Mouse (Mus musculus) bone marrow, adult 2 months (tissue): ENCODE measurements around the gene Arhgef11. TPM values are rescaled to one million over a fixed set of nuclear protein-coding genes. Genes with fewer than 3 reads are reported as not detected.
A peak's percentile ranks its signal among the peaks of the same experiment; 100 is the strongest.

ENCODE experiments used
- H3K27ac ChIP-seq: fragments of 200-500 bp; 2 replicates; pipeline ENCODE4 v1.5.1; 2012; ENCODE audit warnings: low read depth, mild to moderate bottlenecking, control low read depth, inconsistent platforms, low read length; ENCODE audit not compliant: control insufficient read depth, poor library complexity, insufficient read depth
- H3K4me1 ChIP-seq: fragments of 200-500 bp; 2 replicates; pipeline ENCODE4 v1.6.1; 2011; ENCODE audit warnings: low read length; ENCODE audit not compliant: control insufficient read depth, insufficient read depth
- H3K4me3 ChIP-seq: fragments of 200-500 bp; replicated peaks from 2 replicates; pipeline ENCODE3; 2011; ENCODE audit warnings: mild to moderate bottlenecking, low read depth, low read length, control low read depth; ENCODE audit not compliant: control insufficient read depth
- CTCF ChIP-seq: fragments of 200-500 bp; IDR thresholded peaks from 2 replicates; pipeline ENCODE4 v1.5.1; 2011; ENCODE audit warnings: low read length, control low read depth; ENCODE audit not compliant: control insufficient read depth, insufficient read depth
- POLR2A ChIP-seq: fragments of 200-500 bp; IDR thresholded peaks from 2 replicates; pipeline ENCODE4 v1.6.1; 2011; ENCODE audit warnings: low read depth, mild to moderate bottlenecking, control low read depth, low read length, borderline replicate concordance; ENCODE audit not compliant: control insufficient read depth
- WGBS: fragments of 180-500 bp; shearing (Covaris S2); methylation state at CpG from one replicate; pipeline ENCODE4 v1.1.7; 2018; 5-methylcytosine and 5-hydroxymethylcytosine counted together
- polyA plus RNA-seq: library from polyadenylated mRNA; stranded (reverse); fragments of >200 nt; gene quantifications from 2 replicates; pipeline ENCODE4 v1.2.4, GENCODE M21; 2011; ENCODE audit warnings: low replicate concordance; ENCODE audit not compliant: missing spikeins, insufficient read depth, insufficient read length

Arhgef11 gene
- polyA plus RNA-seq, 1 experiment, result 4.5 TPM

- peak overlapping the region; percentile 41 for H3K27ac ChIP-seq
- H3K4me3 ChIP-seq, result peak overlapping the region; percentile 45
- TF ChIP-seq CTCF (no peak), POLR2A (no peak)
- H3K4me1 ChIP-seq, result peaks cover 4% of the 10 kb centered on the region
- WGBS, result 10% methylated on average over 6 of the region's 6 CpGs
Measured at GRCm38 (mm10) chr3:87768431-87768830, 151.1 kb downstream of the Arhgef11 start.

GRCm38 (mm10) chr3:87768844-87769243 is 151.5 kb downstream of the Arhgef11 start:
- peak overlapping the region; percentile 45 for H3K4me3 ChIP-seq
- peak overlapping the region; percentile 41 for H3K27ac ChIP-seq
- 1% methylated on average over 37 of the region's 37 CpGs for WGBS
- TF ChIP-seq POLR2A, result peak; percentile 54; the same call in 1 of the 2 replicates
- peak; percentile 67 for TF ChIP-seq CTCF
- peaks cover 4% of the 10 kb centered on the region for H3K4me1 ChIP-seq

- peaks cover 4% of the 10 kb centered on the region for H3K4me1 ChIP-seq
- 70% methylated on average over 8 of the region's 8 CpGs for WGBS
Measured at GRCm38 (mm10) chr3:87769506-87769905, 152.1 kb downstream of the Arhgef11 start.

GRCm38 (mm10) chr3:87770280-87770679 is 152.9 kb downstream of the Arhgef11 start:
- WGBS, result under 1% methylated on average over 4 of the region's 4 CpGs
- Histone ChIP-seq H3K4me3 (no peak overlapping the region), H3K27ac (no peak overlapping the region), H3K4me1 (peaks cover 4% of the 10 kb centered on the region)
- TF ChIP-seq CTCF (peak; percentile 47), POLR2A (no peak)

More at GRCm38 (mm10) chr3:87769506-87769905, 152.1 kb downstream of the Arhgef11 start:
- TF ChIP-seq CTCF, result no peak
- no peak for TF ChIP-seq POLR2A
- Histone ChIP-seq H3K4me3 (no peak overlapping the region), H3K27ac (no peak overlapping the region)

- no peak for TF ChIP-seq CTCF
- TF ChIP-seq POLR2A, result no peak
- WGBS, result 40% methylated on average over 6 of the region's 6 CpGs
- Histone ChIP-seq H3K4me3 (no peak overlapping the region), H3K27ac (no peak overlapping the region), H3K4me1 (peaks cover 3% of the 10 kb centered on the region)
Measured at GRCm38 (mm10) chr3:87771088-87771487, 153.7 kb downstream of the Arhgef11 start.

GRCm38 (mm10) chr3:87778283-87778682 is 160.9 kb downstream of the Arhgef11 start:
- no peak overlapping the region for H3K4me3 ChIP-seq
- no peak for TF ChIP-seq CTCF
- TF ChIP-seq POLR2A, result no peak
- 62% methylated on average over 23 of the region's 23 CpGs for WGBS

GRCm38 (mm10) chr3:87779086-87779485 is 161.7 kb downstream of the Arhgef11 start:
- H3K4me1 ChIP-seq, result no peaks in the 10 kb centered on the region
- TF ChIP-seq CTCF, result no peak
- no peak for TF ChIP-seq POLR2A
- no peak overlapping the region for H3K4me3 ChIP-seq
- no peak overlapping the region for H3K27ac ChIP-seq
- WGBS, result 60% methylated on average over 2 of the region's 2 CpGs

More at GRCm38 (mm10) chr3:87778283-87778682, 160.9 kb downstream of the Arhgef11 start:
- H3K4me1 ChIP-seq, result no peaks in the 10 kb centered on the region
- no peak overlapping the region for H3K27ac ChIP-seq

- Histone ChIP-seq H3K4me1 (no peaks in the 10 kb centered on the region), H3K4me3 (no peak overlapping the region), H3K27ac (no peak overlapping the region)
- no peak for TF ChIP-seq CTCF
- no peak for TF ChIP-seq POLR2A
- WGBS, result 85% methylated on average over 25 of the region's 25 CpGs
Measured at GRCm38 (mm10) chr3:87783282-87784023, 166.1 kb downstream of the Arhgef11 start.
